Mouse (Mus musculus) CD4-positive naive resting alpha-beta T cell, adult 57 days (primary cell): Measurements from ENCODE around the gene Slc39a12. TPM values are rescaled to one million over a fixed set of nuclear protein-coding genes. Genes with fewer than 3 reads are reported as not detected.

Experiments used
- total RNA-seq: library from RNA; stranded (reverse); gene quantifications from one replicate; pipeline ENCODE4 v1.2.4, GENCODE M21; 2023

The Slc39a12 gene
- total RNA-seq, result not detected

DNA sequence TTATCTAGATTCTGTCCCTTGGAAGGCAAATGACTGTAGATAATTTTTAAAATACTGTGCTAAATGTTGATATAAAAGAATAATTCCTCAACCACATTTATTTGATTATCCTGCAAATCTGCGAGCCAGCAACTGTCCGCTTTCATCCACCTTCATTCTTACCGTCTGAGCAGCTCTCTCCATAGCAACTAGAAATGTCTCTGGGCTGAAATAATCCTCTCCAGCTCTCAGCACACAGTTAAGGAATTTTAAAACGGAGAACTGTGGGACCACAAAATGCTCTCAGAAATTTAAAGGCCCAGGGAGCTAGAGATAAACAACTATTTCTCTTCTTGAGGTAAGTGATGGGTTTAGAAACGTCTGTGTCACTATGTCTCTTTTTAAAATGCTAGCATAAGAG is at the start of gene Slc39a12:
Slc39a12 (plus strand) TSS at position 155 of the 400 bp plus-strand sequence.

Other genes starting within 250 kb of the Slc39a12 start
- gene Tmem236, start 213.8 kb upstream of the Slc39a12 start, total RNA-seq, result not detected
- 3.3 TPM for gene Mrc1, start 158.9 kb upstream of the Slc39a12 start, total RNA-seq
- not detected for gene Cacnb2, start 214.8 kb downstream of the Slc39a12 start, total RNA-seq